Mouse (Mus musculus): ENCODE data around the gene Pga5. TPM values are rescaled to one million over a fixed set of nuclear protein-coding genes. Genes with fewer than 3 reads are reported as not detected.

Pga5 gene
- polyA plus RNA-seq, 1 experiment from 2014 or later: not detected

GRCm38 (mm10) chr19:10709360-10710087 is 31.7 kb upstream of the Pga5 start:
- Histone ChIP-seq H3K9ac (replicated peaks; ENCODE audit: low read length) (no peak overlapping the region), H3K4me3 (replicated peaks; ENCODE audit: low read depth, low read length) (no peak overlapping the region), H3K36me3 (ENCODE audit: control insufficient read depth, insufficient read depth, low read length) (peaks cover 53% of the 10 kb centered on the region), H3K27ac (replicated peaks; ENCODE audit: low read depth, low read length) (peak overlapping the region; percentile 85), H3K27me3 (ENCODE audit: control insufficient read depth, insufficient read depth, low read length) (no peaks in the 10 kb centered on the region), H3K9me3 (ENCODE audit: control insufficient read depth, low read length) (no peaks in the 10 kb centered on the region), H3K4me2 (ENCODE audit: low read length) (no peak overlapping the region), H3K4me1 (ENCODE audit: control insufficient read depth, insufficient read depth, low read length) (peaks cover 13% of the 10 kb centered on the region)
- DNase-seq: peak; percentile 95
- WGBS: 19% methylated on average over 8 of the region's 8 CpGs
- ATAC-seq (ENCODE audit: low FRiP score, low TSS enrichment): peak; percentile 77

- H3K4me3 ChIP-seq (replicated peaks; ENCODE audit: low read depth, low read length): no peak overlapping the region
- peaks cover 49% of the 10 kb centered on the region for H3K36me3 ChIP-seq (ENCODE audit: control insufficient read depth, insufficient read depth, low read length)
- DNase-seq (no peak), ATAC-seq (ENCODE audit: low FRiP score, low TSS enrichment) (no peak)
- WGBS: 76% methylated on average over 6 of the region's 6 CpGs
- H3K4me1 ChIP-seq (ENCODE audit: control insufficient read depth, insufficient read depth, low read length): peaks cover 9% of the 10 kb centered on the region
- no peaks in the 10 kb centered on the region for H3K27me3 ChIP-seq (ENCODE audit: control insufficient read depth, insufficient read depth, low read length)
- H3K9me3 ChIP-seq (ENCODE audit: control insufficient read depth, low read length): no peaks in the 10 kb centered on the region
- H3K9ac ChIP-seq (replicated peaks; ENCODE audit: low read length): no peak overlapping the region
- H3K4me2 ChIP-seq (ENCODE audit: low read length): no peak overlapping the region
- peak overlapping the region; percentile 85 for H3K27ac ChIP-seq (replicated peaks; ENCODE audit: low read depth, low read length)
Observed at GRCm38 (mm10) chr19:10708900-10709299, 31.0 kb upstream of the Pga5 start.

- no peaks in the 10 kb centered on the region for H3K9me3 ChIP-seq (ENCODE audit: control insufficient read depth, low read length)
- H3K36me3 ChIP-seq (ENCODE audit: control insufficient read depth, insufficient read depth, low read length): peaks cover 39% of the 10 kb centered on the region
- WGBS: 91% methylated on average over 1 of the region's 1 CpGs
Observed at GRCm38 (mm10) chr19:10707881-10708280, 30.0 kb upstream of the Pga5 start.

GRCm38 (mm10) chr19:10707087-10707875 is 29.4 kb upstream of the Pga5 start:
- Histone ChIP-seq H3K36me3 (ENCODE audit: control insufficient read depth, insufficient read depth, low read length) (peaks cover 33% of the 10 kb centered on the region), H3K4me3 (replicated peaks; ENCODE audit: low read depth, low read length) (no peak overlapping the region), H3K27me3 (ENCODE audit: control insufficient read depth, insufficient read depth, low read length) (no peaks in the 10 kb centered on the region), H3K4me2 (ENCODE audit: low read length) (no peak overlapping the region), H3K27ac (replicated peaks; ENCODE audit: low read depth, low read length) (no peak overlapping the region), H3K9ac (replicated peaks; ENCODE audit: low read length) (no peak overlapping the region), H3K4me1 (ENCODE audit: control insufficient read depth, insufficient read depth, low read length) (peaks cover 9% of the 10 kb centered on the region), H3K9me3 (ENCODE audit: control insufficient read depth, low read length) (no peaks in the 10 kb centered on the region)
- ATAC-seq (ENCODE audit: low FRiP score, low TSS enrichment): no peak
- 81% methylated on average over 13 of the region's 13 CpGs for WGBS
- DNase-seq: no peak

More at GRCm38 (mm10) chr19:10707881-10708280, 30.0 kb upstream of the Pga5 start:
- H3K4me3 ChIP-seq (replicated peaks; ENCODE audit: low read depth, low read length): no peak overlapping the region
- no peak overlapping the region for H3K9ac ChIP-seq (replicated peaks; ENCODE audit: low read length)
- H3K27ac ChIP-seq (replicated peaks; ENCODE audit: low read depth, low read length): no peak overlapping the region
- DNase-seq (no peak), ATAC-seq (ENCODE audit: low FRiP score, low TSS enrichment) (no peak)
- no peaks in the 10 kb centered on the region for H3K27me3 ChIP-seq (ENCODE audit: control insufficient read depth, insufficient read depth, low read length)
- H3K4me2 ChIP-seq (ENCODE audit: low read length): no peak overlapping the region
- H3K4me1 ChIP-seq (ENCODE audit: control insufficient read depth, insufficient read depth, low read length): peaks cover 9% of the 10 kb centered on the region

- 88% methylated on average over 8 of the region's 8 CpGs for WGBS
- Histone ChIP-seq H3K27ac (replicated peaks; ENCODE audit: low read depth, low read length) (no peak overlapping the region), H3K27me3 (ENCODE audit: control insufficient read depth, insufficient read depth, low read length) (no peaks in the 10 kb centered on the region), H3K9ac (replicated peaks; ENCODE audit: low read length) (no peak overlapping the region), H3K9me3 (ENCODE audit: control insufficient read depth, low read length) (no peaks in the 10 kb centered on the region), H3K4me1 (ENCODE audit: control insufficient read depth, insufficient read depth, low read length) (peaks cover 27% of the 10 kb centered on the region), H3K4me3 (replicated peaks; ENCODE audit: low read depth, low read length) (no peak overlapping the region), H3K4me2 (ENCODE audit: low read length) (no peak overlapping the region), H3K36me3 (ENCODE audit: control insufficient read depth, insufficient read depth, low read length) (peaks cover 12% of the 10 kb centered on the region)
- no peak for DNase-seq
- ATAC-seq (ENCODE audit: low FRiP score, low TSS enrichment): no peak
Observed at GRCm38 (mm10) chr19:10703470-10703869, 25.6 kb upstream of the Pga5 start.

GRCm38 (mm10) chr19:10702125-10702524 is 24.3 kb upstream of the Pga5 start:
- no peak for ATAC-seq (ENCODE audit: low FRiP score, low TSS enrichment)
- H3K4me1 ChIP-seq (ENCODE audit: control insufficient read depth, insufficient read depth, low read length): peaks cover 27% of the 10 kb centered on the region

GRCm38 (mm10) chr19:10701013-10701726 is 23.3 kb upstream of the Pga5 start:
- Histone ChIP-seq H3K27ac (replicated peaks; ENCODE audit: low read depth, low read length) (no peak overlapping the region), H3K9me3 (ENCODE audit: control insufficient read depth, low read length) (no peaks in the 10 kb centered on the region), H3K9ac (replicated peaks; ENCODE audit: low read length) (no peak overlapping the region), H3K36me3 (ENCODE audit: control insufficient read depth, insufficient read depth, low read length) (no peaks in the 10 kb centered on the region), H3K4me3 (replicated peaks; ENCODE audit: low read depth, low read length) (no peak overlapping the region), H3K4me1 (ENCODE audit: control insufficient read depth, insufficient read depth, low read length) (peaks cover 31% of the 10 kb centered on the region), H3K27me3 (ENCODE audit: control insufficient read depth, insufficient read depth, low read length) (no peaks in the 10 kb centered on the region), H3K4me2 (ENCODE audit: low read length) (no peak overlapping the region)
- DNase-seq (no peak), ATAC-seq (ENCODE audit: low FRiP score, low TSS enrichment) (no peak)
- WGBS: 26% methylated on average over 6 of the region's 6 CpGs

More at GRCm38 (mm10) chr19:10702125-10702524, 24.3 kb upstream of the Pga5 start:
- Histone ChIP-seq H3K9ac (replicated peaks; ENCODE audit: low read length) (no peak overlapping the region), H3K27me3 (ENCODE audit: control insufficient read depth, insufficient read depth, low read length) (no peaks in the 10 kb centered on the region), H3K9me3 (ENCODE audit: control insufficient read depth, low read length) (no peaks in the 10 kb centered on the region), H3K4me3 (replicated peaks; ENCODE audit: low read depth, low read length) (no peak overlapping the region), H3K27ac (replicated peaks; ENCODE audit: low read depth, low read length) (no peak overlapping the region), H3K36me3 (ENCODE audit: control insufficient read depth, insufficient read depth, low read length) (peaks cover 6% of the 10 kb centered on the region), H3K4me2 (ENCODE audit: low read length) (no peak overlapping the region)
- 87% methylated on average over 8 of the region's 8 CpGs for WGBS
- DNase-seq: no peak

- H3K4me2 ChIP-seq (ENCODE audit: low read length): no peak overlapping the region
- no peak for DNase-seq
- H3K36me3 ChIP-seq (ENCODE audit: control insufficient read depth, insufficient read depth, low read length): no peaks in the 10 kb centered on the region
- H3K27ac ChIP-seq (replicated peaks; ENCODE audit: low read depth, low read length): no peak overlapping the region
- H3K27me3 ChIP-seq (ENCODE audit: control insufficient read depth, insufficient read depth, low read length): no peaks in the 10 kb centered on the region
- peaks cover 41% of the 10 kb centered on the region for H3K4me1 ChIP-seq (ENCODE audit: control insufficient read depth, insufficient read depth, low read length)
- H3K9ac ChIP-seq (replicated peaks; ENCODE audit: low read length): no peak overlapping the region
- no peak for ATAC-seq (ENCODE audit: low FRiP score, low TSS enrichment)
- no peak overlapping the region for H3K4me3 ChIP-seq (replicated peaks; ENCODE audit: low read depth, low read length)
- H3K9me3 ChIP-seq (ENCODE audit: control insufficient read depth, low read length): no peaks in the 10 kb centered on the region
- WGBS: 71% methylated on average over 9 of the region's 9 CpGs
Observed at GRCm38 (mm10) chr19:10699851-10700250, 22.0 kb upstream of the Pga5 start.

Measured in midbrain, embryonic 14.5 days (tissue).